8 mouse cellular contexts compared by ENCODE assay signal in the genomic region with DNA sequence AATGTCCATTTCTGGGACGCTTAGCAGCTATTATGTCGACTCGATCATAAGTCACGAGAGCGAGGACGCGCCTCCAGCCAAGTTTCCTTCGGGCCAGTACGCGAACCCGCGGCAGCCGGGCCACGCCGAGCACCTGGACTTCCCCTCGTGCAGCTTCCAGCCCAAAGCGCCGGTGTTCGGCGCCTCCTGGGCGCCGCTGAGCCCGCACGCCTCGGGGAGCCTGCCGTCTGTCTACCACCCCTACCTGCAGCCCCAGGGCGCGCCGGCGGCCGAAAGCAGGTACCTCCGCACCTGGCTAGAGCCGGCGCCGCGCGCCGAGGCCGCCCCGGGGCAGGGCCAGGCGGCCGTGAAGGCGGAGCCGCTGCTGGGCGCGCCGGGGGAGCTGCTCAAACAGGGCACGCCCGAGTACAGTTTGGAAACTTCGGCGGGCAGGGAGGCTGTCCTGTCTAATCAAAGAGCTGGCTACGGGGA. TPM values are rescaled to one million over a fixed set of nuclear protein-coding genes. Genes with fewer than 3 reads are reported as not detected.
DNase-seq lines count a peak whose midpoint lies in the region; ATAC-seq and TF ChIP-seq lines count a peak whose summit lies in the region.

No protein-coding gene starts in this region.

- no peak for TF ChIP-seq POLR2A in lung, adult 2 months (IDR thresholded peaks at IDR 0.05; ENCODE audit: borderline replicate concordance, extremely low read depth, low read depth, low read length)

- H3K9me3 ChIP-seq in lung, embryonic 14.5 days (ENCODE audit: low read depth, low read length): no peaks in the 10 kb centered on the region
- H3K9me3 ChIP-seq in kidney, embryonic 14.5 days (ENCODE audit: control insufficient read depth, low read length): no peaks in the 10 kb centered on the region
- no peaks in the 10 kb centered on the region for H3K9me3 ChIP-seq in neural tube, embryonic 13.5 days

- peak overlapping the region; percentile 57 for H3K4me2 ChIP-seq in lung, embryonic 14.5 days
- H3K4me2 ChIP-seq in kidney, embryonic 14.5 days (replicated peaks; ENCODE audit: low read depth, low read length): peak overlapping the region; percentile 84
- H3K4me2 ChIP-seq in neural tube, embryonic 13.5 days: peak overlapping the region; percentile 96

- peak; percentile 32; the same call in 1 of the 2 replicates for ATAC-seq in lung, embryonic 14.5 days (ENCODE audit: insufficient read depth)
- peak; percentile 50 for ATAC-seq in kidney, embryonic 14.5 days (ENCODE audit: low FRiP score, low TSS enrichment)
- peak; percentile 7; the same call in 1 of the 2 replicates for ATAC-seq in neural tube, embryonic 13.5 days (ENCODE audit: low read depth)
- ATAC-seq in frontal cortex, adult (ENCODE audit: low TSS enrichment): no peak

- H3K9ac ChIP-seq in lung, embryonic 14.5 days: no peak overlapping the region
- peak overlapping the region; percentile 93 for H3K9ac ChIP-seq in kidney, embryonic 14.5 days (ENCODE audit: low read depth, low read length)
- H3K9ac ChIP-seq in neural tube, embryonic 13.5 days: peak overlapping the region; percentile 100

- peak overlapping the region; percentile 35 for H3K4me3 ChIP-seq in lung, embryonic 14.5 days (ENCODE audit: low read depth, low read length)
- no peak overlapping the region for H3K4me3 ChIP-seq in lung, adult 2 months (replicated peaks; ENCODE audit: extremely low read depth, low read depth, low read length)
- H3K4me3 ChIP-seq in kidney, embryonic 14.5 days (ENCODE audit: low read length): peak overlapping the region; percentile 65
- peak overlapping the region; percentile 99 for H3K4me3 ChIP-seq in neural tube, embryonic 13.5 days

- H3K36me3 ChIP-seq in lung, embryonic 14.5 days (ENCODE audit: insufficient read depth): no peaks in the 10 kb centered on the region
- peaks cover 16% of the 10 kb centered on the region; the same call in 1 of the 2 replicates for H3K36me3 ChIP-seq in kidney, embryonic 14.5 days (ENCODE audit: control insufficient read depth, insufficient read depth, low read length)
- no peaks in the 10 kb centered on the region for H3K36me3 ChIP-seq in neural tube, embryonic 13.5 days

- peaks cover 99% of the 10 kb centered on the region for H3K27me3 ChIP-seq in lung, embryonic 14.5 days (ENCODE audit: insufficient read depth, low read length)
- peaks cover 4% of the 10 kb centered on the region; the same call in 1 of the 2 replicates for H3K27me3 ChIP-seq in kidney, embryonic 14.5 days (ENCODE audit: control insufficient read depth, insufficient read depth, low read length)
- peaks cover 5% of the 10 kb centered on the region for H3K27me3 ChIP-seq in neural tube, embryonic 13.5 days

- WGBS in lung, embryonic 14.5 days: under 1% methylated on average over 52 of the region's 52 CpGs
- WGBS in lung, adult 2 months: 1% methylated on average over 52 of the region's 52 CpGs
- under 1% methylated on average over 52 of the region's 52 CpGs for WGBS in kidney, embryonic 14.5 days
- under 1% methylated on average over 52 of the region's 52 CpGs for WGBS in neural tube, embryonic 13.5 days

- H3K4me1 ChIP-seq in lung, embryonic 14.5 days (ENCODE audit: insufficient read depth): no peaks in the 10 kb centered on the region
- peaks cover 3% of the 10 kb centered on the region; the same call in 1 of the 2 replicates for H3K4me1 ChIP-seq in lung, adult 2 months (ENCODE audit: control insufficient read depth, insufficient read depth, low read length)
- peaks cover 41% of the 10 kb centered on the region for H3K4me1 ChIP-seq in kidney, embryonic 14.5 days (ENCODE audit: control insufficient read depth, insufficient read depth, low read length)
- peaks cover 83% of the 10 kb centered on the region for H3K4me1 ChIP-seq in neural tube, embryonic 13.5 days (replicated peaks)

- TF ChIP-seq CTCF in lung, embryonic 14.5 days (IDR thresholded peaks at IDR 0.05; ENCODE audit: low read depth): no peak
- TF ChIP-seq CTCF in lung, adult 2 months (IDR thresholded peaks at IDR 0.05; ENCODE audit: insufficient read depth, low read length): no peak

- DNase-seq in lung, embryonic 14.5 days: no peak
- DNase-seq in lung, adult 2 months: no peak
- peak; percentile 80 to 82 for DNase-seq in adrenal gland, postnatal 36 days
- no peak for DNase-seq in Muller cell, postnatal 12 days (ENCODE audit: inconsistent ontology term)
- DNase-seq in right cerebral cortex, postnatal 4 days: no peak

- H3K27ac ChIP-seq in lung, embryonic 14.5 days (ENCODE audit: low read depth): no peak overlapping the region
- peak overlapping the region; percentile 95 for H3K27ac ChIP-seq in kidney, embryonic 14.5 days (ENCODE audit: low read depth, low read length)
- H3K27ac ChIP-seq in neural tube, embryonic 13.5 days (replicated peaks): peak overlapping the region; percentile 100

RNA-seq across cellular contexts. Expression of a gene that starts 0.3 kb away (rescaled TPM):
- polyA plus RNA-seq in lung, embryonic 14.5 days (2014; fragmentation: Nextera tagmentation; extraction: Ambion mirVana): 0.08 and 0.22 TPM in 2 replicates
- 0.14 TPM in 1 of 2 replicates, not detected in the other for polyA plus RNA-seq in lung, adult 2 months (2012; rRNA removed)
- total RNA-seq in adrenal gland, postnatal 36 days (2021): 100 to 1,000 TPM; 225 to 357 TPM
- polyA plus RNA-seq in kidney, embryonic 14.5 days (2014; fragmentation: Nextera tagmentation; extraction: Ambion mirVana): 30.0 and 41.4 TPM in 2 replicates
- 72.9 and 74.7 TPM in 2 replicates for polyA plus RNA-seq in neural tube, embryonic 13.5 days (2015; fragmentation: Nextera tagmentation; extraction: Ambion mirVana)

RNA-seq across cellular contexts. Expression of a gene that starts 10.1 kb away (rescaled TPM):
- 0.99 and 1.4 TPM in 2 replicates for polyA plus RNA-seq in lung, embryonic 14.5 days (2014; fragmentation: Nextera tagmentation; extraction: Ambion mirVana)
- 0.18 and 0.44 TPM in 2 replicates for polyA plus RNA-seq in lung, adult 2 months (2012; rRNA removed)
- total RNA-seq in adrenal gland, postnatal 36 days (2021): 10 to 100 TPM; 59.4 to 80.5 TPM
- 12.7 and 18.6 TPM in 2 replicates for polyA plus RNA-seq in kidney, embryonic 14.5 days (2014; fragmentation: Nextera tagmentation; extraction: Ambion mirVana)
- 81.7 and 114 TPM in 2 replicates for polyA plus RNA-seq in neural tube, embryonic 13.5 days (2015; fragmentation: Nextera tagmentation; extraction: Ambion mirVana)

RNA-seq across cellular contexts. Expression of a gene that starts 14.8 kb away (rescaled TPM):
- polyA plus RNA-seq in lung, embryonic 14.5 days (2014; fragmentation: Nextera tagmentation; extraction: Ambion mirVana): 2.1 and 3.5 TPM in 2 replicates
- 0.52 and 1.1 TPM in 2 replicates for polyA plus RNA-seq in lung, adult 2 months (2012; rRNA removed)
- 10 to 100 TPM; 35.5 to 49.8 TPM for total RNA-seq in adrenal gland, postnatal 36 days (2021)
- polyA plus RNA-seq in kidney, embryonic 14.5 days (2014; fragmentation: Nextera tagmentation; extraction: Ambion mirVana): 58.6 and 61.9 TPM in 2 replicates
- 124 and 125 TPM in 2 replicates for polyA plus RNA-seq in neural tube, embryonic 13.5 days (2015; fragmentation: Nextera tagmentation; extraction: Ambion mirVana)

RNA-seq across cellular contexts. Expression of a gene that starts 20.7 kb away (rescaled TPM):
- 19.7 and 24.4 TPM in 2 replicates for polyA plus RNA-seq in lung, embryonic 14.5 days (2014; fragmentation: Nextera tagmentation; extraction: Ambion mirVana)
- 8.1 and 8.2 TPM in 2 replicates for polyA plus RNA-seq in lung, adult 2 months (2012; rRNA removed)
- total RNA-seq in adrenal gland, postnatal 36 days (2021): 10 to 100 TPM; 43.9 to 62.2 TPM
- 44.1 and 53.1 TPM in 2 replicates for polyA plus RNA-seq in kidney, embryonic 14.5 days (2014; fragmentation: Nextera tagmentation; extraction: Ambion mirVana)
- 171 and 174 TPM in 2 replicates for polyA plus RNA-seq in neural tube, embryonic 13.5 days (2015; fragmentation: Nextera tagmentation; extraction: Ambion mirVana)

RNA-seq across cellular contexts. Expression of a gene that starts 31.6 kb away (rescaled TPM):
- 65.9 and 76.1 TPM in 2 replicates for polyA plus RNA-seq in lung, embryonic 14.5 days (2014; fragmentation: Nextera tagmentation; extraction: Ambion mirVana)
- polyA plus RNA-seq in lung, adult 2 months (2012; rRNA removed): 12.1 and 15.6 TPM in 2 replicates
- total RNA-seq in adrenal gland, postnatal 36 days (2021): 10 to 100 TPM; 16.1 to 27.0 TPM
- 22.1 and 24.3 TPM in 2 replicates for polyA plus RNA-seq in kidney, embryonic 14.5 days (2014; fragmentation: Nextera tagmentation; extraction: Ambion mirVana)
- polyA plus RNA-seq in neural tube, embryonic 13.5 days (2015; fragmentation: Nextera tagmentation; extraction: Ambion mirVana): 67.1 and 88.3 TPM in 2 replicates

Comparison
In these comparisons a context has a peak if more than half of its experiments do, and no peak if none do; other contexts are left out.
1. DNase-seq: peak in adrenal gland, postnatal 36 days (2 of 2); none in lung, embryonic 14.5 days (single experiment), lung, adult 2 months (single experiment), Muller cell, postnatal 12 days (single experiment) and right cerebral cortex, postnatal 4 days (single experiment).
2. RNA of a gene that starts 0.3 kb away (polyA plus RNA-seq): 72.9 to 74.7 TPM in neural tube, embryonic 13.5 days and 30.0 to 41.4 TPM in kidney, embryonic 14.5 days; 0.08 to 0.22 TPM in lung, embryonic 14.5 days and 0.14 TPM in lung, adult 2 months; every median in the first group is over 10 times any median in the second.
3. RNA of a gene that starts 14.8 kb away (polyA plus RNA-seq): 124 to 125 TPM in neural tube, embryonic 13.5 days and 58.6 to 61.9 TPM in kidney, embryonic 14.5 days; 2.1 to 3.5 TPM in lung, embryonic 14.5 days and 0.52 to 1.1 TPM in lung, adult 2 months; every median in the first group is over 10 times any median in the second.
4. Peak in every context shown above with its lines, with median percentiles within 50 percentile points of each other: H3K4me2 ChIP-seq.